8 mouse cellular contexts compared by ENCODE assay signal in the genomic region with DNA sequence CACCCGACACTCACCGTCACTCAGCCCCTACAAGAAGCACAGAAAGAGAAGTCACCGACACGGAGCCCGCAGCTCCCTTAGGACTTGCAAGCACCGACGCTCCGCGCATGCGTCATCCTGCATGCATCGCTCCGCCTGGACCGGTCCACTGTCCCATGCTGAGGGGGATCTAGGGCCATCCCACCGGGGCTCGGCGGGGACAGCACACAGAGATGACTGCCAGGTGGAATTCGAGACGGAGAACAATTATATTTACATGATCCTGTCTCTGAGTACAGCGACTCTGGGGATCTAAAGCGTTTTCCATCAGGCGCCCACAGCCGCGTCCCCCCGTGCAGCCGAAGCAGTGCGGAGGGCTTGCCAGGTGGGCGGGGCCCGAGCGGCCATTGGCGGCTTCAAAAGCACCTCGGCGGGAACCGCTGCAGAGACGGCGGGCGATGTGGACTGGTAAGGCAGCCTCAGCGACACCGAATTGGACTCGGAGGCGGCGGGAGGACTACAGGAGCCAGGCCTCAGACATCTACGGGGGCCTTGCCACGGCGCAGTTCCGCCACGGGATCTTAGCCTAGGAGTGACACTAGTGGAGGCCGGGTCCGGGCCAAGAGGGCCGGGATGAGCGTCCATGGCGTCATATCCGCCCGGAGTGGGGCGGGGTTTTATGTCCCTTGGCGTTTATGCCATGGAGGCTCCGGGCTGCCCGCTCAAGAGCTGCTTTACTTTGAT. TPM values are rescaled to one million over a fixed set of nuclear protein-coding genes. Genes with fewer than 3 reads are reported as not detected.
A peak's percentile ranks its signal among the peaks of the same experiment; 100 is the strongest.
DNase-seq lines count a peak whose midpoint lies in the region; ATAC-seq lines count a peak whose summit lies in the region.

A gene (minus strand): TSS at position 119 of the 723 bp plus-strand sequence.
A gene (plus strand): TSS at position 394 of the 723 bp plus-strand sequence.

- no peaks in the 10 kb centered on the region for H3K36me3 ChIP-seq in hindbrain, embryonic 15.5 days

- peak within 1 kb of the TSS; percentile 83 for H3K4me2 ChIP-seq in hindbrain, embryonic 15.5 days

- under 1% methylated on average over 57 of the region's 57 CpGs for WGBS in hindbrain, embryonic 15.5 days

- ATAC-seq in hindbrain, embryonic 15.5 days (ENCODE audit: low FRiP score, low read depth) = peak; percentile 96

- peak; percentile 88 for DNase-seq in T-cell, adult 2 months (ENCODE audit: low spot score)
- peak; percentile 94 to 95 for DNase-seq in cerebellum, postnatal 36 days
- peak; percentile 91 to 92 for DNase-seq in frontal cortex, postnatal 36 days (ENCODE audit: low spot score in 2 of 2)
- peak; percentile 87 for DNase-seq in left cerebral cortex, adult 11 months (ENCODE audit: low spot score)
- DNase-seq in lung, postnatal 4 days = peak; percentile 93 to 94
- peak; percentile 96 for DNase-seq in retina, postnatal 7 days (ENCODE audit: low read depth, low spot score)
- DNase-seq in urinary bladder, adult 2 months (ENCODE audit: low spot score) = peak; percentile 91

- peak within 1 kb of the TSS; percentile 75 for H3K4me3 ChIP-seq in hindbrain, embryonic 15.5 days

- peak within 1 kb of the TSS; percentile 85 for H3K27ac ChIP-seq in hindbrain, embryonic 15.5 days (replicated peaks)

- H3K9me3 ChIP-seq in hindbrain, embryonic 15.5 days = no peaks in the 10 kb centered on the region

- H3K27me3 ChIP-seq in hindbrain, embryonic 15.5 days = no peaks in the 10 kb centered on the region

- peaks cover 11% of the 10 kb centered on the region for H3K4me1 ChIP-seq in hindbrain, embryonic 15.5 days (replicated peaks)

- peak within 1 kb of the TSS; percentile 71 for H3K9ac ChIP-seq in hindbrain, embryonic 15.5 days

RNA-seq across cellular contexts. Expression of the first gene that starts in this region (rescaled TPM):
- 28.3 and 35.3 TPM in 2 replicates for polyA plus RNA-seq in hindbrain, embryonic 15.5 days (2015; fragmentation: Nextera tagmentation; extraction: Ambion mirVana)
- 10.1 and 11.3 TPM in 2 replicates for polyA plus RNA-seq in urinary bladder, adult 2 months (2012; rRNA removed)

RNA-seq across cellular contexts. Expression of the second gene that starts in this region (rescaled TPM):
- polyA plus RNA-seq in hindbrain, embryonic 15.5 days (2015; fragmentation: Nextera tagmentation; extraction: Ambion mirVana) = 10.1 and 11.1 TPM in 2 replicates
- 2.2 and 2.8 TPM in 2 replicates for polyA plus RNA-seq in urinary bladder, adult 2 months (2012; rRNA removed)

Comparison
In these comparisons a context has a peak if more than half of its experiments do, and no peak if none do; other contexts are left out.
1. Peak in every context shown above with its lines: DNase-seq, ATAC-seq, H3K4me3 ChIP-seq and H3K27ac ChIP-seq.